26 mouse cellular contexts compared by ENCODE assay signal in the genomic region with DNA sequence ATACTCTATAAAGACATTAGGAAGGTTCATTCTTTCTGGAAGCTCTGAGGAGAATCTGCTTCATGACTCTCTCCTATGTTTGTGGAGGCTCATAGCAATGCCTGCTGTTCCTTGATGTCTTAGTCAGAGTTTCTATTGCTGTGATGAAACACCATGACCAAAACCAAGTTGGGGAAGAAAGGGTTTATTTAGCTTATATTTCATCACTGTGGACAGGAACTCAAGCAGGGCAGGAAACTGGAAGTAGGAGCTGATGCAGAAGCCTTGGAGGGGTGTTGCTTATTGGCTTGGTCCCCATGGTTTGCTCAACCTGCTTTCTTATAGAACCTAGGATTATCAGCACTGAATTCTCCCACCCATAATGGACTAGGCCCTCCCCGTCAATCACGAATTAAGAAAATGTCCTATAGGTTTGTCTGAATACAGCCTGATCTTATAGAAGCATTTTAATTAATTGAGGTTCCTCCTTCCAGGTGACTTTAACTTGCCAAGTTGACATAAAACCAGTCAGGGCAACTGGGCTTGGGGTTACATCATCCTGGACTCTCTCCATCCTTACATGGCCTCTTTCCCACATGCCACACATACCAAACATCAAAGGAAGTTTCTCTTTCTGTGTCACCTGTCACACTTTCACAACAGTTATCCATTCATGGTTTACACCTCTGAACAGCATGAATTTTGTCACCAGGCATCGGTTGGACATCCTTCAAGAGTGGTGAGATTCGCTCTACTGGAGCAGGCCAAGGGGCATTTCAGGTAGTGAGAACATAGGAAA.
A peak's percentile ranks its signal among the peaks of the same experiment; 100 is the strongest.
DNase-seq lines count a peak whose midpoint lies in the region; ATAC-seq lines count a peak whose summit lies in the region.
"Had no signal": no experiment of that assay in that cellular context is flagged by ENCODE, and none has a peak within 500 bp of the region (broad histone marks: within the 10 kb centered on the region; RNA-seq: fewer than 3 reads in every experiment).

No protein-coding gene starts in this region.

- no peaks in the 10 kb centered on the region for H3K9me3 ChIP-seq in liver, embryonic 16.5 days (replicated peaks; ENCODE audit: control insufficient read depth, low read length)
- H3K9me3 ChIP-seq: embryonic facial prominence, embryonic 12.5 days; embryonic facial prominence, embryonic 15.5 days; heart, embryonic 10.5 days; heart, embryonic 13.5 days had no signal

- DNase-seq in liver = no peak
- DNase-seq in 416B (ENCODE audit: low read depth) = peak; percentile 76
- no peak for DNase-seq in left cerebral cortex, postnatal 36 days (ENCODE audit: low spot score in 2 of 2)
- DNase-seq: adrenal gland, postnatal 10 days; adrenal gland, postnatal 36 days; cerebellum, adult 18-20 months; cerebellum, adult 9-10 months; cerebellum, postnatal 14 days; forebrain, postnatal 0 days; gastrocnemius, postnatal 25 days; heart, adult 2 months; heart, postnatal 14 days; heart, postnatal 4 days had no signal

- no peaks in the 10 kb centered on the region for H3K36me3 ChIP-seq in liver, embryonic 16.5 days (ENCODE audit: control insufficient read depth, insufficient read depth)
- H3K36me3 ChIP-seq: embryonic facial prominence, embryonic 12.5 days; embryonic facial prominence, embryonic 15.5 days; G1E; heart, embryonic 10.5 days; heart, embryonic 13.5 days had no signal

- H3K4me2 ChIP-seq in liver, embryonic 16.5 days (ENCODE audit: low read depth, low read length) = no peak overlapping the region
- H3K4me2 ChIP-seq: embryonic facial prominence, embryonic 12.5 days; embryonic facial prominence, embryonic 15.5 days; heart, embryonic 13.5 days; hindbrain, embryonic 14.5 days had no signal

- WGBS in liver, embryonic 16.5 days (ENCODE audit: insufficient replicate concordance) = 69% methylated on average over 4 of the region's 4 CpGs

- H3K4me3 ChIP-seq in liver, embryonic 16.5 days (ENCODE audit: low read depth, low read length) = no peak overlapping the region
- H3K4me3 ChIP-seq: embryonic facial prominence, embryonic 12.5 days; embryonic facial prominence, embryonic 15.5 days; heart, adult 2 months; heart, embryonic 10.5 days; heart, embryonic 13.5 days had no signal

- no peaks in the 10 kb centered on the region for H3K27me3 ChIP-seq in liver, embryonic 16.5 days (ENCODE audit: control insufficient read depth, insufficient read depth, low read depth, low read length)
- H3K27me3 ChIP-seq: CH12.LX; embryonic facial prominence, embryonic 12.5 days; embryonic facial prominence, embryonic 15.5 days; heart, embryonic 13.5 days; Patski had no signal

- H3K9ac ChIP-seq in liver, embryonic 16.5 days (ENCODE audit: low read depth, low read length) = no peak overlapping the region
- H3K9ac ChIP-seq: embryonic facial prominence, embryonic 12.5 days; embryonic facial prominence, embryonic 15.5 days; forebrain, postnatal 0 days; heart, embryonic 13.5 days; hindbrain, embryonic 14.5 days had no signal

- H3K27ac ChIP-seq in liver, embryonic 16.5 days (ENCODE audit: low read length) = no peak overlapping the region
- H3K27ac ChIP-seq: embryonic facial prominence, embryonic 12.5 days; embryonic facial prominence, embryonic 15.5 days; heart, adult 2 months; heart, embryonic 10.5 days; heart, embryonic 13.5 days; hindbrain, embryonic 14.5 days; hindbrain, postnatal 0 days had no signal

- intact Hi-C loops in left cerebral cortex, postnatal 36 days (cut with DNase I) = no loop called here

- ATAC-seq in liver, embryonic 16.5 days (ENCODE audit: low read depth) = peak; percentile 27; the same call in 1 of the 2 replicates
- ATAC-seq in common myeloid progenitor, adult 5-6 weeks (replicated peaks; ENCODE audit: low read depth, poor library complexity, severe bottlenecking) = 0 out of 2 replicates have a peak, but pooled peaks have one; percentile 11
- ATAC-seq in megakaryocyte progenitor cell, adult 5-6 weeks (replicated peaks; ENCODE audit: poor library complexity) = peak; percentile 73
- ATAC-seq: forebrain, embryonic 14.5 days; forebrain, postnatal 0 days; hindbrain, postnatal 0 days; Patski had no signal

- H3K4me1 ChIP-seq in liver, embryonic 16.5 days (ENCODE audit: control insufficient read depth, low read depth, low read length) = no peaks in the 10 kb centered on the region

Comparison
In these comparisons a context has a peak if more than half of its experiments do, and no peak if none do; other contexts are left out.
1. ATAC-seq: peak in every context shown above with its lines; median percentile 73 in megakaryocyte progenitor cell, adult 5-6 weeks; 27 in liver, embryonic 16.5 days; 11 in common myeloid progenitor, adult 5-6 weeks.